18 mouse cellular contexts compared by ENCODE assay signal in genomic region chr15:79750266-79750665, GRCm38 (mm10). TPM values are rescaled to one million over a fixed set of nuclear protein-coding genes. Genes with fewer than 3 reads are reported as not detected.
"Had no signal": no experiment of that assay in that cellular context is flagged by ENCODE, and none has a peak within 500 bp of the region (broad histone marks: within the 10 kb centered on the region; RNA-seq: fewer than 3 reads in every experiment).

No protein-coding gene starts in this region.

- H3K4me3 ChIP-seq: liver, embryonic 12.5 days; lung, embryonic 15.5 days; megakaryocyte, embryonic 14.5 days; midbrain, embryonic 12.5 days; midbrain, embryonic 15.5 days; neural tube, embryonic 13.5 days; neural tube, embryonic 15.5 days had no signal

- H3K27me3 ChIP-seq: lung, embryonic 15.5 days; midbrain, embryonic 12.5 days; midbrain, embryonic 15.5 days; neural tube, embryonic 13.5 days; neural tube, embryonic 15.5 days had no signal

- H3K27ac ChIP-seq: liver, embryonic 12.5 days; liver, embryonic 14.5 days; lung, embryonic 15.5 days; macrophage; midbrain, embryonic 12.5 days; midbrain, embryonic 15.5 days; neural tube, embryonic 13.5 days; neural tube, embryonic 15.5 days had no signal

- ATAC-seq: liver, embryonic 12.5 days; midbrain, embryonic 15.5 days had no signal

- H3K36me3 ChIP-seq: liver, embryonic 12.5 days; lung, embryonic 15.5 days; midbrain, embryonic 12.5 days; midbrain, embryonic 15.5 days; neural tube, embryonic 13.5 days; neural tube, embryonic 15.5 days had no signal

- H3K9ac ChIP-seq: liver, embryonic 12.5 days; liver, embryonic 14.5 days; lung, embryonic 15.5 days; midbrain, embryonic 12.5 days; midbrain, embryonic 15.5 days; neural tube, embryonic 13.5 days; neural tube, embryonic 15.5 days had no signal

- DNase-seq: retina, postnatal 1 day; right cerebral cortex, adult 18-20 months; right cerebral cortex, postnatal 25 days; right cerebral cortex, postnatal 4 days; spleen, adult 18-20 months; thymus, adult 18-20 months; thymus, postnatal 14 days; thymus, postnatal 36 days had no signal

- H3K4me2 ChIP-seq: liver, embryonic 12.5 days; lung, embryonic 15.5 days; midbrain, embryonic 12.5 days; midbrain, embryonic 15.5 days; neural tube, embryonic 13.5 days; neural tube, embryonic 15.5 days had no signal

- H3K4me1 ChIP-seq: liver, embryonic 12.5 days; lung, embryonic 15.5 days; midbrain, embryonic 12.5 days; midbrain, embryonic 15.5 days; neural tube, embryonic 13.5 days had no signal

- H3K9me3 ChIP-seq: liver, embryonic 12.5 days; lung, embryonic 15.5 days; megakaryocyte, embryonic 14.5 days; midbrain, embryonic 12.5 days; midbrain, embryonic 15.5 days; neural tube, embryonic 13.5 days; neural tube, embryonic 15.5 days had no signal

RNA-seq across cellular contexts. Expression of gene Nptxr, which starts 54.3 kb away (rescaled TPM):
- total RNA-seq: monocyte, adult 5-6 weeks had no signal
